Mouse (Mus musculus): ENCODE measurements around the gene Vti1a.

Vti1a gene

DNA sequence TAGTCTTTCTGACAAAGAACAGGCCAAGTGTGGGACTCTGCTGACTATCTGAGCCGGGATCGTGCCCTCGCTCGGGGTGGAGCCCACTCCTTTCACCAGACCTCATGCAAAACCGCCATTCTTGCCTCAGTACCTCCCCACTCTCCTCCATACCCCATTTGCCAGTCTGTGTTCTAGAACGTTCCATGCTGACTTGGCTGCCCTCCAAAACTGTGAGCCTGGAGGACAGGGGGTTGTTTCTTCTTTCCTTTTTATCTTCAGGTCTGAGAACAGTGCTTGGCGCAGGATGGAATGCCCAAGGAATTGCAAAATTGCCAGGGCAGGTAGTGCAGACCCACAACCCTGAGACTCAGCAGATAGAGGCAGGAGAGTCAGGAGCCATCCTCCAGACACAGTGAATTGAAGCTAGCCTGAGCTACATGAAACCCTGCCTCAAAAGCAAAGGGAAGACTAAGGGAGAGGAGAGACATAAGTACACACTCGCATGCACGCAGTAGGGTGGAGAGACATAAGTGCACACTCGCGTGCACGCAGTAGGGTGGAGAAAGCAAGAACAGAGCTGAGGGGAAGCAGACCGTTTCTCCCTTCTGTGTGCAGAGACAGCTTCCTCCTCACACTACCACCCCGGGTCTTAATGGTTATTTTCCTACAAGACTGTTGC lies 246.5 kb downstream of the Vti1a start:
- no peak for ATAC-seq (ENCODE audit: low TSS enrichment)

DNA sequence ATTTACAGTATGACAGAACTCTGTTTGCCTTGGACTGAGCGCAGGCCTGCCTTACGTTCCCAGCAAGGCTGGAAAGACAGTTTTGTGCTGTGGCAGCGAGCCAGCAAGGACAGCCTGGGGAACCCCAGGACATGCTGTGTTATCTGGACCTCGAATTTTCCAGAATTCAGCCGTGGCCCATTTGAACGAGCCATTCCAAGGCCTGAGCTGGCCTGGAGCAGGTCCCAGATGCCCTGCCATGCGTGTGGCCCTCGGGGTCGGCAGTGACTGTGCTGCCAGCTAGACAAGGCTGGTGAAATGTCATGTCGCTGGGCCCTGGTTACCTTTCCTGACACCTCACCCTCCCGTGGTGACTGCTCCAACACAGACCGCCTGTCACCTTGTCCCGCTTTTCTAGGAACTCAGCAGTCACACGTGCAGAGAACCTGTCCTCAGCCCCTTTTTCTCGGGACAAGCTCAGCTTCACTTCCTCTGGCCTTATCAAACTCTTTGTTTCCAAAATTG lies 247.1 kb downstream of the Vti1a start:
- no peak for ATAC-seq (ENCODE audit: low TSS enrichment)

DNA sequence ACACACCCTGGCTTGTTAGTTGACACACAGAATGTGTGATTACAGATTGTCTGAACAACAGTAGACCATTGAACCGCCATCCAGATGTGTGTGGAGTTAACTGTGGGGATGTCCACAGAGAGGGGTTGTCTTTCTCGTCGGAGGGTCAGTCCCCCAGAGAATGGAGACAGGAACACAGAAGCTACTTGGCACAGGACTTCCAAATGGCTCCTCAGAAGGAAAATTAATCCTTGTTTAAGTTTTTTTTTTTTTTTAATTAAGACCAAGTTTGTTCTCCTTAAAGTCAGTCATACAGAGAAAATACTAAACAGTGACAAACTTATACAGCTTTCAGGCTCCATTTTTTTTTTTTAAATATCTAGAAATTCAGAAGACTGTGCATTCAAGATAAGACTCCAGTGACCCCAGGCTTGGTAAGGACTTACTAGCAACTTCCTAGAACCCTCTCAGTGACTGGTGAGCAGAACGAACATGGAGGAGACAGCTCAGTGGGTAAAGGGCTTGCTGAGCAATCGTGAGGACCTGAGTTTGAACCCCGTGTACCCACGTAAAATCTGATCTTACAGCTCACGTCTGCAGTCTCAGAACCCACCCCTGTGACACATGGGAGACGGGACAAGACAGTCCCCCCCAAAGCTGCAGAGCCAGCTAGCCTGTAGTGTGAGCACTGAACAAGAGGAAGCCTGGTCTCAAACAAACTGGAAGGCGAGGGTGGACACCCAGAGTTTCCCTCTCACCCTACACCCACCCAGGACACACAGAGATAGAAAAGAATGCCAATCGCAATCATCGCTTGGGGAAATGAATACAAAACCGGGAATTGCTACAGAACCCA lies 248.2 kb downstream of the Vti1a start:
- ATAC-seq (ENCODE audit: low TSS enrichment): no peak

DNA sequence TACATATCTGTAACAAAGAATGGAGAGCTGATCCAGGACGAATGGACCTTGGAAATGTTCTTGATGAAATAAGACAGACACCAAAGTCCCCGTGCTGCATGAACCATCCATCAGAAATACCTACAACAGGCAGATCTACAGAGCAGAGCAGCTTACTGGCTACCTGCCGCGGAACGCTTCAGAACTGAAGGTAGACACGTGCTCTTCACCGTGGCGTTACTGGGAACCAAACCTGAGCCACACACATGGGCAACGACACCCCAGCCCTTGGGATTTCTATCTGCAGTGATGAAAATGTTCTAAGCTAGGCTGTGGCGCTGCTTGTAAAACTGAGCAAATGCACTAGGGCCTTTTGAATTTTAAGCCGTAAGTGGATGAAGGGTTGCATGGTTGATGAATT lies 249.0 kb downstream of the Vti1a start:
- no peak for ATAC-seq (ENCODE audit: low TSS enrichment)

DNA sequence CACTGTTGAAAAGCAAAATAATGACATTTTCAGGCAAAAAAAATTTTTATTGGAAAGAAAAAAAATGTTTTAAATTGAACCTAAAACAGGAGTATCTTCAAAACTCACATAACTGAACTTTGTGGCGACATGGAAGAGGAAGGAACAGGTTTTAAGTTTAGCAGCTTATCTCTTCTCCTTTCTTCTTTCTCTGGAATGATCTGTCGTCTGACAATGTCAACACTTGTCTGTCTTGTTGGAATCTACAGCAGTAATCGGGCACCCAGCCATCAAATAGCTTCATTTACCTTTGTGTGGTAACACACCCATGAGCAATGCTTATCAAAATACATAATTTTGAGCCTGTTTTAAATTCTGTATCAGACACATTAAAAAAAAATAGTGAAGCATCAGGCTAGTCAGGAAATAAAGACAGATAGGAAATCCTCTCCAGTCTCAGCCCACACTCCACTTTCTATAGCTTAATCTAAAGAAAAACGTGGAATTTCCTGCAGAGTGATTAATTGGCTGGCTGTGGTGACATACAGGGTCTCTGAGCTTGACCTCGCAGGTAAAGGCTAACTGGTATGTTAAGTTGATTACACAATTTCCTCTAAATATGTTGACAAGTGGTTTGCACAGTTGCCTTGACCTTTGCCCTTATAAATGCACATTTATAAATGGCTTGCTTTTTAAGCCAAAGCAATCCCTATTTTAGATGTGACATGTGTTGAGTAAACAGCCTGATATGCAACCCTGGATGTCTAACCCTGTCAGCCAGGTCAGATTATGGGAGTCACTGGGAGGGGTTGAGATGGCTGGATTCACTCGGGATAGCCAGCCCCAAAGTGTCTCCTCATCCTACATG lies 249.7 kb downstream of the Vti1a start:
- no peak for ATAC-seq (ENCODE audit: low TSS enrichment)

DNA sequence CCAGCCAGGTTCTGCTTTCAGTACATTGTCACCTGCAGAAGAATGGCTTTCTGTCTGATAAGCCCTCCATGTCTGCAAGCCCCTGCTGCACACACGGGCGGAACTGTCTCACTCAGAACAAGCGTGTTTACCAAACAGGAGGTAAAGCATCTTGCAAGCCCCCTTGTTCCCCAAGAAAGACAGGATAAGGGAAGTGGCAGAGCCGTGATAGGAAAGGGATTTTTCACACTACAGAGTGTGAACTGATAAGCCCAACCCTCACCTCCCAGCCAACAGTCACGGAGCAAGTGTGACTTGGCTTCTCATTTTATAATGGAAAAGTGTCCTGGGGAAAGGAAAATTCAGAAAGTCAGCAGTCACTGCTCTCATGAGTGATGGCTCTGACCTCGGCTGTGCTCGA lies 253.0 kb downstream of the Vti1a start:
- ATAC-seq (ENCODE audit: low TSS enrichment): no peak

DNA sequence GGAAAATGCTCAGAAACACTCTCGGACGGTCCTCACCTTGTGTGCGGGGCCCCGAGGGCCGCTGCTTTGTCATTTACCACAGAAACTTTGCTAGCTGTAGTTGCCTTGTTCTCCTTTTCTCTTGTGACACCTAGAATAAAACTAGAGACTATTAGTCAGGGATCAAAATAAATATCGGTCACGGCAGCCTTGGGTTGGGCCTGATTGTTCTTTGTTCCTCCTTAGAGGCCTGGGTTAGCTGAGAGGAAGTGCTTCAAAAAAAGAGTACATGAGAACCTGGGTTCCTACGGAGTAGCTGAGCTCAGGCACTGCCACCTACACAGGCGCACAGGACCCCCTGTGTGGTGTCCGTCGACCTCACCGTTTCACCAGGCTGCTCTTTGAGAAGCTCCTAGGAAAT lies 253.8 kb downstream of the Vti1a start:
- no peak for ATAC-seq (ENCODE audit: low TSS enrichment)

DNA sequence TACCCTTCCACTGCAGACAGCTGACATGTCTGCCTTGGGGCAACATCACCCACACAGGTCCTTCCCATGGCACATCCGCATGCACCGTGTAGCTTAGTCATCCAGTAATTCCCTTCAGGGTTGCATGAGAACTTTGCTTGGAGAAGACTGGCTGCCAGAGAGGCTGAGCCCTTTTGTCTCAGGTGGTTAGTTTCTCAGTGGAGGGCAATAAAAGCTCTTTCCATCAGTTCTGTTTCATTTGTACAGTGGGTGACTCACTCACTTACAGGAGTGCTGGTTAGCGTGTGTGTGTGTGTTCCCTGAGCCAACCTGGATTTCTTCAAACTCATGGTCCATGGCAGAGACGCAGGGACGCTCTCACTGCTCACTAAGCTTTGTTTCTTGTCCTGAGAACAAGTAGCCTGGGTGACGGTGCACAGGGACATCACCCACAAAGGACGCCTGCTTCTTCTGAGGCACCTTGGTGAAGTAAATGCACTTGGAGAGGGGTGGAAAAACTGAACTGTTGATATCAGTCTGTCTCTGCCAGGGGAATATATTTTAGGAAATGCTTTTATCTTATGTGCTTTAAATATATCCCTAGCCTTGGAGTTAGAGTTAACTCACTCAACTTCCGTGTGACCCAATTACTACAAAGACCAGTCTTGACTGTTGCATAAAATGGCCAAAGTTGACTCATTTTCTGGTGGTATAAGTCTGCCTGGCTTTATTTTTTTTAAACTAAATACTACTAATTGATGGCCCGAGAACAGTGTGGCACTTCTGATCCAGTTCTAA lies 254.6 kb downstream of the Vti1a start:
- peak; percentile 66 for ATAC-seq (ENCODE audit: low TSS enrichment)

DNA sequence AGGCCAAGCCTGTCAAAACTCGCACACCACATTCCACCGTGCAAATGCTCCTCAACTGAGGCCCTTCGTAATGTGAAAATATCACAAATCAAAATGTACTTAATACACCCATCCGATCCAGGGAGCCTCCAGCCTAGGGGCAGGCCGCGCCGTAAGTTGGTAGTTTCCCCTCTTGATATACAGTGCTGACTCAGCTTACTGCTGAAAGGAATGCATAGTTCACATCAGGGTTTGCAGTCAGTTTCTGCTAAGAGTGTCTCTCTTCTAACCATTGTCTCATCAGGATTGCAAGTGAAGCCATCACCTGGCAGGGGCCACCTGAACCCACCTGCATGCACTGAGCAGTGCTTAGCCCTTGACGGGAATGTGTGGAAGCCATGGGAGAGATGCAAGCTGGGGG lies 255.4 kb downstream of the Vti1a start:
- no peak for ATAC-seq (ENCODE audit: low TSS enrichment)

DNA sequence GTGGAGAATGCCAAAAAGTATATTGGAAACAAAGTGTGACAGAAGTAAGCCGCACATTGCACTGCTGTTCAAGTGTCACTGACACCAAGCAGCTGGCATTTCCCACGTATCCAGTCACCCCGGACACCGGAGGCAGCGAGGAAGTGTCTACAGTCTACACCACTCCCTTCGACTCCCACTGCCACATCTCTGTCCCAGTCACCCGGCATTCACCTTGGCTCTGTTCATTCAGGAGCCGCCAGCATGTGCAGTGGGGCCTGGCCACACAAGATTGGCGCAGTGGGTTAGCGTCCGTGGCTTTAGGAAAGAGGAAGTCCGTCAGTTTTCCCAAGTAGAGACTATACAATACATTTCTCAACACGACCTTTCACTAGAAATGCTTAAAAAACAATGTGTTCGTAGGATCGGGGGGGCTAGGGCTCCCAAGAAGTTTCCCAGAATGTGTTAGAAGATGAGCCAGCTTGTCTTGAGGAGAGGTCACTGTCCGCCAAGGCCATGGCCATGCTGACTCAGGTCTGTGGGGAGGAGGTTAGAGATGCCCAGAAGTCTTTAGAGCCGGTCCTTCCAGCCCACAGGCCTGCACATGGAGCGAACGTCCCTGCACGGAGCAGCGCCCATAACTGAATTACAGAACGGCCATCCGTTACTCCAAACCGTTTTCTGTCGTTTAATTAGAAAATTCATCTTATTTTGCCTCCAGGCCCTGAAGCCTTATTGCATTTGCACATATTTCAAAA lies 261.4 kb downstream of the Vti1a start:
- ATAC-seq (ENCODE audit: low TSS enrichment): no peak

DNA sequence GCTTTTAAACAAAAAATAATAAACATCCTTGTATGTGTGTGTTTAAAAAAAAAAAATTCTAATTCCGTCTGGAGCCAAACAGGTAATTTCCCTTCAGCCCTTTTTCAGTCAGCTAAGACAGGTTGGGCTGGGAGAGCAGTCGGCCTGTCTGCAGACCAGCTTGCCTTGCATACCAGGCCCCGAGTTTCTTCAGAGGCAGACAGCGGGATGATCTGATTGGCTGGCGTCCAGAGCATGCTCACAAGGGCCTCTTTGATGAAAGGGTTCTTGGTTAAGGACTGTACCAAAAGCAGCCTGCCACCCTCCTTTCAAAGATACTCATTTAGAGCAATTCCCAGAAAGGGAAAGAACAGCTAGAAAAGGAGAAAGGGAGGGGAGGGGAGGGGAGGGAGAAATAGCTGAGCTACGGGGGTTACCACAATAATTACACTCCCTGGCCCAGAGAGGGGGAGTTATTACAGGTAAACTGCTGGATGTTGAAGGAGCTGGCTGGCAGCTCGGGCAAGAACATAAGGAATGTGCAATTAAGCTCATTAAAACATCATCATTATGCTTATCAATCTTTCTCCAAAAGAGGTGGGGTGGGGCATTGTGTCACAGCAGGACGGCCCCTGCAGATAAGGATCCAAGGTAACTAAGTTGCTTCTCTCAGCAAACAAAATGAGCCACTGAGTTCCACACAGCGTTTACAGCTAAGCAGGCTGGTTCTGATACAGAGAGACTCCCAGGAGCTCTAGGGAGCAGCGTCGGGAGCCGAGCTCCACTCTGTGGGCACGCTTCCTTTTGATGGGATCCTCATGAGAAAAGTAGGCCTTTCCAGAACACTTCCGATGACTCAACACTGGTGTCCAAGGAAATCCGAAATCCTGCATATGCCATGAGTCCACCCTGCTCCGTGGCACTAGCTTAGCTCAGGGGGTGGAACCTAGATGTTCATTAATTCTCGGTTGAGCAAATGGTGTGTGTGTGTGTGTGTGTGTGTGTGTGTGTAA lies 262.3 kb downstream of the Vti1a start:
- ATAC-seq (ENCODE audit: low TSS enrichment): peak; percentile 92

DNA sequence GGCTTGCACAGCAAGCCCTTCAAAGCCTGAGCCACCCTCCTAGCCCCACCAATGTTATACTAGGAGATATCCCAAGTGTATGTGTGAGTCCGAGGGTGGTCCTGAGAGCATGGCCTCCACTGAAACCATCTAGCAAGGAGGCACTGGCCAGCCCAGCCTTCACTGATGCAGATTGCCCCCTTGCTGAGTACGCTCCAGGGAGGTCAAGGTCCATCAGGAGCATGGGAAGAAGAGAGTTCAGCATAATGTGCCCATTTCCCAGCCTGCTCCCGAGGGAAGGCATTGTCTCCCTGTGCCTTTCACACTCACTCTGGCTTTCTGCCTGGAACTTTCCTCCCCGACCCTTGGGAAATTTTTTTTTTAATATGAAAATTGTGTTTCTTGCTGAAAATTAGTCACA lies 263.2 kb downstream of the Vti1a start:
- no peak for ATAC-seq (ENCODE audit: low TSS enrichment)

DNA sequence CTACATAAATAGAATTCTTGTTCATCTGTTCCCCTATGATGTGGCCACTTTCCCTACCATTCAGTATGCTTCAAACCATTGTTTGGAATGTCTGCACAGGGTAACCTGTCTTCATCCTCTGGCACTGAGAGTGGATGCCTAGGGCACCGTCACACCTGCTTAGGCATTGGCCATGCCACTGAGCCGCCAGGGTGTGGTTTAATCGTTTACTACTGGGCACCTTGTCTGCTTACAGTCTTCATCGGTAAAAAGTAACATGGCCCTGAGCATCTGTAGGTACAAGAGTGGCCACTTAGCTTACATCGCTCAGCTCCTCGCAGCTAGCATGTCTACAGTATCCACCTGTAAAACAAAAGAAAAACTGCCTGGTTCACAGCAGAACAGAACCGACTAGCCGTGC lies 264.1 kb downstream of the Vti1a start:
- no peak for ATAC-seq (ENCODE audit: low TSS enrichment)

DNA sequence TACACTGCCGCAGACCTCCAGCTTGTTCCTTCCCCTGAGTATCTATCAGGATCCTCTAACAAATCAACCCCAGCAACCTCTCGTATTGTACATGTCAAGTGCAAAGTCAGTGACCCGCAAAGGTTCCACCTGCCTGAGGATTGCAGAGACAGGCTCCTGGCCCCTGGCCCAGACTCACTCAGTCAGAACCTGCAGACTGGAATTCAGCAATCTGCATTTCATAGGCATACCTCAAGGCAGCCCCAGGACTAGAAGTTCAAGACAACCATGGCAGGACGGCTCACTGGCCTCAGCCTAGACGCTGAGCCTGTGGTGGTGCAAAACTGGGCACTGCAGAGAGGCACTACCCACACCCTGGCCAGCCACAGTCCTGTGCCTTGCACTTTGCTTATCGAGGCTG lies 264.6 kb downstream of the Vti1a start:
- no peak for ATAC-seq (ENCODE audit: low TSS enrichment)

DNA sequence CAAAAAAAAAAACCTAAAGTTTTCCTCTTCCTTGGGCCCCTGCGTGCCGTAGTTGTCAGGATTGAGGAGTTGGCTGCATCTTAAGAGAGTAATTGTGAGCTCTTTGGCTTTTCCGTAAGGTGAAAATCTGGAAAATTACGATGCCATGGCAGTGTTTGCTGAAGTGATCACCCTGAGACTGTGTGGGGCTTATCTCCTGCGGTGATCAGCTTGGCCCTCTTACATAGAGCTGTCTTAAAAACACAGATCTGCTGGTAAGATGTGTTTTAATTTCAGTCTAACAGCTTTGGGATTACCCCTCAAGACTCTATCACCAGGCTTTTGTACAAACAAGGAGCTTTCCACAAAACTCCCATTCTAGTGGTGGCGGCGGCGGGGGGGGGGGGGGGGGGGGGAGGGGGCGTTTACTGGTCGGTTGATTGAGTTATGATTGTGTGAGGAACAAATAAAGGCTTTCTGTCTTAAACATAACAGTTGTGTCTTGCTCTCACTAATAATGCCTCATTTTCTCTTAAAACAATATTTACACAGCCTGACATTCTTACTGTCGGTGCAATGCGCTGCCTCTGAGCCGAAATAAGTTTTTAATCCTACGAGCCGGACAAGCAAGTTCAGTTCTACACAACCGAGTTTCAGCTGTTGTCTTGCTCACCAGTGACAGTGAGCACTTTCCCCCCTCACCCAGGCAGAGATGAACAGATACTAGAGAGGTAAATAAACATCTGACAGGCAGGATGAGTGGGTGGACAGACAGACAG lies 267.0 kb downstream of the Vti1a start:
- ATAC-seq (ENCODE audit: low TSS enrichment): no peak

DNA sequence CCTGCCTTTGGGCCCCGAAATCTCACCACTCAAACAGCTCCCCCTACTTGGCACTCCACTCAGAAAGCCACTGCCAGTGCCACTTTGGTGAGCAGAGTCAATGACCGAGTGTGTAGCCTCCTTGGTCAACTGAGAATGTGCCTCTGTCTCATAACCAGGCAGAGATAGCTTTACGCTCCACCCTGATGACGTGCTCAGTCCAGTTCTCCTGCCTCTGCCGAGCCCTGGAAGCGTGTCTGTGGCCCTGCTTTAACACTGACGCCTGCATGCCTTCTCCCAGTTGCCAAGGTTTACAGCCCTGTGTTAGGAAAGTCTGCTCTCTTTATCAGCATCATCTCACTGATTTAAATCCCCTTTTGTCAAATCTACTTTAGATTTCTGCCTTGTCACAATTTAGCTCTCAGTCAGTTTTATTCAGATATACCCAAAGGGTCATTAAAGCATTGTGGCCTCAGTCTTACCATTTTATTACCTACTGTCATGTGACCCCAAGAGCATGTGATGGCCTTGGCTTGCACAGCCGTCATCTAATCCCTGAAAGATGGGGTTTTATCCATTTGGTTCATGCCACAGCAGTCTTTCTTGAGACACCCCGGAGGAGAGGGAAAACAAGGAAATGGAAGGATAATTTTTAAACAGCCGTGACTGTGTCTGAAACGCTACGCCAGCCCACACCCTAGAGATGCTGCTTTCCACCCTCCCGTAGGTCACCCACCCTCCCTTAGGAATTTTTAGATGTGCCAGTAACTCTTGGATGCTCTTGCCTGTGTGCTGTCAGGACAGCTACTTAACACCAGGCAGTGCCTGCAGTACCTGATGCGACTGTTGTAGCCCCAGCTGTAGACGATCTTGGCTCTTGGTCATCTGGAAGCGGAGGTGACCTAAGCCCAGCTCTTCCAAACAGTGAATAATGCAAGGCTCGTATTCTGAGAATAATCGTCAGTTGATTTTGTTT lies 269.5 kb downstream of the Vti1a start:
- no peak for ATAC-seq (ENCODE audit: low TSS enrichment)

DNA sequence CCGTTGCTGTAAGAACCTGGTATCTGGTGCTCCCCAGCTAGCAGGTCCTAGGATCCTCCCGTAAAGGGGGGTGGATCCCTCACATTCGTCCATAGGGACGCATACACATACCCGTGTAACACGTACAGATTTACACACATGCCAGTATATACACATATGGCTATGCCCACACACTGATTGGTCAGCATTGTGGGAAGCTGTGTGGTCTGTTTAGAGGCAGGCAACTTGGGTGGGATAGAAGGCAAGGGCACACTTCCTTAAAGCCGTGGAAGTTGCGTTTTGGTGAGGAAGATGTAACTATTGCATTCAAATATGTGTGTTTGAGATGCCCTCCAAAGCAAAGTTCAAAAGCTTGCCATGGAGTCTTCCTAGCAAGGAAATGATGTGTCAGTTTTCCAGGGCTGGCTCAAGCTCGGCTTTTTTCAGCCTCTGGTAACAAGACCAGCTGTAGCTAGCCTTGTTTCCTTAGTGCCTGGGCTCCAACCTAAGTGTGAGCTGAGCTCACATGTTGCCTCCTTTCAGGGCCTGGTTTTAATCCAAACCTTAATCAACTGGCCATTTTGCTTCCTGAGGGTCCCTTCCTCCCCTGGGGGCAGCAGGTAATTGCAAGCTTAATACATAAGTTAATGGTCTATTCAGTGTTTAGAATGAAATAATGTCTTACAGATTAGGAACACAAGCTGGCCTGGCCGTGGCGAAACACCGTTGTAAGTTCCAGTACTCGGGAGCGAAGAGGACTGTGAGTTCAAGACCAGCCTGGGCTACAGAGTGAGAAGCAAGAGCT lies 271.7 kb downstream of the Vti1a start:
- ATAC-seq (ENCODE audit: low TSS enrichment): no peak
